19 mouse cellular contexts compared by ENCODE assay signal in genomic region chr5:13959575-13959974, GRCm38 (mm10).
DNase-seq lines count a peak whose midpoint lies in the region; ATAC-seq and TF ChIP-seq lines count a peak whose summit lies in the region.
"Had no signal": no experiment of that assay in that cellular context is flagged by ENCODE, and none has a peak within 500 bp of the region (broad histone marks: within the 10 kb centered on the region; RNA-seq: fewer than 3 reads in every experiment).

No protein-coding gene starts in this region.

- 34% methylated on average over 4 of the region's 4 CpGs for WGBS in lung, adult 2 months
- WGBS in liver, embryonic 14.5 days (ENCODE audit: insufficient replicate concordance) = 30% methylated on average over 4 of the region's 4 CpGs
- 39% methylated on average over 4 of the region's 4 CpGs for WGBS in limb, embryonic 10.5 days
- WGBS in kidney, embryonic 15.5 days = 56% methylated on average over 4 of the region's 4 CpGs

- no peaks in the 10 kb centered on the region for H3K27me3 ChIP-seq in liver, embryonic 14.5 days (ENCODE audit: control insufficient read depth, insufficient read depth, low read length)
- no peaks in the 10 kb centered on the region for H3K27me3 ChIP-seq in limb, embryonic 10.5 days (ENCODE audit: low read depth, poor library complexity, severe bottlenecking)
- no peaks in the 10 kb centered on the region for H3K27me3 ChIP-seq in kidney, embryonic 15.5 days
- H3K27me3 ChIP-seq: hindbrain, embryonic 13.5 days; limb, embryonic 12.5 days; megakaryocyte, embryonic 14.5 days had no signal

- DNase-seq in lung, adult 2 months = peak; percentile 16
- DNase-seq in lung, postnatal 14 days = no peak
- peak in 1 of 3 experiments; percentile 1 for DNase-seq in liver, embryonic 14.5 days (ENCODE audit: low read depth in 3 of 3, low spot score in 3 of 3)
- peak; percentile 37 for DNase-seq in lung, postnatal 25 days (ENCODE audit: low spot score)
- no peak for DNase-seq in frontal cortex, postnatal 14 days (ENCODE audit: low spot score in 2 of 2)
- DNase-seq in limb, embryonic 10.5 days (ENCODE audit: low spot score) = no peak
- DNase-seq: cerebellum, adult 9-11 months; embryo, embryonic 11 days; gastrocnemius, postnatal 25 days; heart, postnatal 14 days; kidney, adult 11 months; kidney, postnatal 14 days; layer of hippocampus, adult 9-11 months; thymus, postnatal 36 days had no signal

- no peaks in the 10 kb centered on the region for H3K36me3 ChIP-seq in liver, embryonic 14.5 days (replicated peaks; ENCODE audit: control insufficient read depth, insufficient read depth, low read depth)
- no peaks in the 10 kb centered on the region for H3K36me3 ChIP-seq in limb, embryonic 10.5 days
- no peaks in the 10 kb centered on the region for H3K36me3 ChIP-seq in kidney, embryonic 15.5 days
- H3K36me3 ChIP-seq: hindbrain, embryonic 13.5 days; limb, embryonic 12.5 days had no signal

- ATAC-seq in liver, embryonic 14.5 days (ENCODE audit: insufficient read depth) = peak; percentile 35
- ATAC-seq in kidney, embryonic 15.5 days (replicated peaks; ENCODE audit: low FRiP score) = no peak

- TF ChIP-seq POLR2A in lung, adult 2 months (IDR thresholded peaks at IDR 0.05; ENCODE audit: borderline replicate concordance, extremely low read depth, low read depth, low read length) = no peak

- H3K9me3 ChIP-seq in liver, embryonic 14.5 days (ENCODE audit: control insufficient read depth, low read length) = no peaks in the 10 kb centered on the region
- no peaks in the 10 kb centered on the region for H3K9me3 ChIP-seq in limb, embryonic 10.5 days (replicated peaks)
- no peaks in the 10 kb centered on the region for H3K9me3 ChIP-seq in kidney, embryonic 15.5 days (replicated peaks)
- H3K9me3 ChIP-seq: hindbrain, embryonic 13.5 days; limb, embryonic 12.5 days; megakaryocyte, embryonic 14.5 days had no signal

- no peak overlapping the region for H3K9ac ChIP-seq in liver, embryonic 14.5 days (replicated peaks)
- no peak overlapping the region for H3K9ac ChIP-seq in kidney, embryonic 15.5 days
- H3K9ac ChIP-seq: hindbrain, embryonic 13.5 days; limb, embryonic 12.5 days had no signal

- TF ChIP-seq EP300 in liver, embryonic 14.5 days (IDR thresholded peaks at IDR 0.05; ENCODE audit: low read depth) = no peak

- no peak overlapping the region for H3K4me3 ChIP-seq in lung, adult 2 months (replicated peaks; ENCODE audit: extremely low read depth, low read depth, low read length)
- H3K4me3 ChIP-seq in liver, embryonic 14.5 days (ENCODE audit: insufficient read depth in 1 of 2, low read depth in 2 of 2, low read length in 2 of 2) = no peak overlapping the region
- H3K4me3 ChIP-seq in limb, embryonic 10.5 days = no peak overlapping the region
- no peak overlapping the region for H3K4me3 ChIP-seq in kidney, embryonic 15.5 days (replicated peaks)
- H3K4me3 ChIP-seq: hindbrain, embryonic 13.5 days; limb, embryonic 12.5 days; megakaryocyte, embryonic 14.5 days had no signal

- no peaks in the 10 kb centered on the region for H3K4me1 ChIP-seq in lung, adult 2 months (ENCODE audit: control insufficient read depth, insufficient read depth, low read length)
- no peaks in the 10 kb centered on the region for H3K4me1 ChIP-seq in liver, embryonic 14.5 days (replicated peaks; ENCODE audit: control insufficient read depth in 2 of 2, insufficient read depth in 2 of 2, low read length in 1 of 2)
- no peaks in the 10 kb centered on the region for H3K4me1 ChIP-seq in limb, embryonic 10.5 days
- H3K4me1 ChIP-seq in kidney, embryonic 15.5 days = no peaks in the 10 kb centered on the region
- H3K4me1 ChIP-seq: hindbrain, embryonic 13.5 days; limb, embryonic 12.5 days; megakaryocyte, embryonic 14.5 days had no signal

- H3K4me2 ChIP-seq in liver, embryonic 14.5 days (ENCODE audit: low read depth) = no peak overlapping the region
- H3K4me2 ChIP-seq in kidney, embryonic 15.5 days = no peak overlapping the region
- H3K4me2 ChIP-seq: heart, embryonic 11.5 days; hindbrain, embryonic 13.5 days; limb, embryonic 12.5 days had no signal

- TF ChIP-seq CTCF in lung, adult 2 months (IDR thresholded peaks at IDR 0.05; ENCODE audit: insufficient read depth, low read length) = no peak
- TF ChIP-seq CTCF in liver, embryonic 14.5 days (IDR thresholded peaks at IDR 0.05; ENCODE audit: low read depth) = no peak

- no peak overlapping the region for H3K27ac ChIP-seq in liver, embryonic 14.5 days
- H3K27ac ChIP-seq in limb, embryonic 10.5 days = no peak overlapping the region
- no peak overlapping the region for H3K27ac ChIP-seq in kidney, embryonic 15.5 days
- H3K27ac ChIP-seq: hindbrain, embryonic 13.5 days; limb, embryonic 12.5 days had no signal

Comparison
In these comparisons a context has a peak if more than half of its experiments do, and no peak if none do; other contexts are left out.
1. DNase-seq: peak in lung, adult 2 months (single experiment) and lung, postnatal 25 days (single experiment); none in lung, postnatal 14 days (single experiment), frontal cortex, postnatal 14 days (0 of 2) and limb, embryonic 10.5 days (single experiment).